In the genomic region with DNA sequence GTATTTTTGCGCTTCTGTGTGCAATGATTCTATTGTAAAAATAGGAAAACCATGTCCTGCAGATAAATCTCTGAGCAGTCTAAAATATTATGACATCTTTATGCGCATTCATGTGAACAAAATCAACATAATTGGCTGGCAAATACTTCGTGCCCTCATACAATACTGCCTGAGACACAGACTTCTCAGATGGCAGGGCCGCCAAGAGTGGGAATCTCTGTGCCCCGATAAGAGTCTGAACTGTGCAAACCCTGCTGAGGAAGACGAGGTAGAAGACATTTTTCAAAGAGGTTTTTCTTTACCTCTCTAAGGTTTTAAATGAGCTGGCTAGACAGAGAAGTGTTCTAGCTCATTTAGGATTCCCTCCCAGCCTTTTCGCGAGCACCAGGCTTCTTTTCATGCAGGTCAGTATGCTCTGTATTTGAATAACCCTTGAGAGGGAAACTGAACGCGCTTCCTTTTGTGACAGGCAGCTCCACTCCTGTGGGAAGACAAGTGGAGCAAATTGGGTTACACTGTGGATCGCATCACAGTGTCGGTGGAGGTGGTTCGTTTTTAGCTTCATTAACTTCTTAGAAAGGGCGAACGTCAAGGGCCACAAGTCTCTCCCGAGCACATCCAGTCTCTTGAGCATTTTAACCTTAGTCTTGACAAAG, we compare ENCODE assay signal across 21 mouse cellular contexts.
A peak's percentile ranks its signal among the peaks of the same experiment; 100 is the strongest.
DNase-seq lines count a peak whose midpoint lies in the region; ATAC-seq lines count a peak whose summit lies in the region.
"Had no signal": no experiment of that assay in that cellular context is flagged by ENCODE, and none has a peak within 500 bp of the region (broad histone marks: within the 10 kb centered on the region; RNA-seq: fewer than 3 reads in every experiment).

No protein-coding gene starts in this region.

- H3K4me3 ChIP-seq in midbrain, embryonic 13.5 days (replicated peaks) = no peak overlapping the region
- no peak overlapping the region for H3K4me3 ChIP-seq in midbrain, embryonic 10.5 days
- no peak overlapping the region for H3K4me3 ChIP-seq in hindbrain, embryonic 16.5 days (ENCODE audit: low read length)
- no peak overlapping the region for H3K4me3 ChIP-seq in heart, embryonic 11.5 days (ENCODE audit: low read depth, low read length)
- H3K4me3 ChIP-seq: heart, embryonic 10.5 days; intestine, embryonic 15.5 days; kidney, embryonic 15.5 days; limb, embryonic 10.5 days; liver, embryonic 13.5 days; lung, embryonic 15.5 days; stomach, embryonic 15.5 days had no signal

- peak; percentile 72 for ATAC-seq in midbrain, embryonic 13.5 days
- peak; percentile 30; the same call in 1 of the 2 replicates for ATAC-seq in hindbrain, embryonic 16.5 days
- ATAC-seq in heart, embryonic 11.5 days (replicated peaks; ENCODE audit: insufficient number of reproducible peaks, low FRiP score, low TSS enrichment) = no peak
- no peak for ATAC-seq in megakaryocyte progenitor cell, adult 5-6 weeks (replicated peaks; ENCODE audit: poor library complexity)
- ATAC-seq: intestine, embryonic 15.5 days had no signal

- peak; percentile 11 for DNase-seq in embryo, embryonic 10 days (ENCODE audit: low spot score)
- DNase-seq in embryo, embryonic 11 days = no peak
- no peak for DNase-seq in midbrain, embryonic 10.5 days (ENCODE audit: low spot score)
- DNase-seq in retina, postnatal 1 day = peak; percentile 48
- DNase-seq: adrenal gland, adult 8-10 months; cerebellum, adult 11-12 months; gastrocnemius, postnatal 14 days; liver, embryonic 13.5 days; right cerebral cortex, adult 18-20 months; thymus, adult 2 months had no signal

- no peak overlapping the region for H3K27ac ChIP-seq in midbrain, embryonic 13.5 days
- H3K27ac ChIP-seq in midbrain, embryonic 10.5 days (replicated peaks) = no peak overlapping the region
- no peak overlapping the region for H3K27ac ChIP-seq in hindbrain, embryonic 16.5 days (ENCODE audit: low read depth, low read length)
- no peak overlapping the region for H3K27ac ChIP-seq in heart, embryonic 11.5 days (ENCODE audit: low read depth, low read length)
- H3K27ac ChIP-seq: heart, embryonic 10.5 days; intestine, embryonic 15.5 days; kidney, embryonic 15.5 days; limb, embryonic 10.5 days; liver, embryonic 13.5 days; lung, embryonic 15.5 days; macrophage; stomach, embryonic 15.5 days had no signal

- peaks cover 14% of the 10 kb centered on the region for H3K4me1 ChIP-seq in midbrain, embryonic 13.5 days (replicated peaks)
- peaks cover 9% of the 10 kb centered on the region for H3K4me1 ChIP-seq in midbrain, embryonic 10.5 days
- no peaks in the 10 kb centered on the region for H3K4me1 ChIP-seq in hindbrain, embryonic 16.5 days (ENCODE audit: control insufficient read depth, insufficient read depth, low read depth, low read length)
- H3K4me1 ChIP-seq in heart, embryonic 11.5 days (ENCODE audit: control insufficient read depth, insufficient read depth, low read length) = no peaks in the 10 kb centered on the region
- H3K4me1 ChIP-seq: heart, embryonic 10.5 days; intestine, embryonic 15.5 days; kidney, embryonic 15.5 days; limb, embryonic 10.5 days; liver, embryonic 13.5 days; lung, embryonic 15.5 days; stomach, embryonic 15.5 days had no signal

- no peak overlapping the region for H3K9ac ChIP-seq in midbrain, embryonic 13.5 days (replicated peaks)
- no peak overlapping the region for H3K9ac ChIP-seq in hindbrain, embryonic 16.5 days (ENCODE audit: low read depth, low read length)
- no peak overlapping the region for H3K9ac ChIP-seq in heart, embryonic 11.5 days (ENCODE audit: low read depth, low read length)
- H3K9ac ChIP-seq: intestine, embryonic 15.5 days; kidney, embryonic 15.5 days; liver, embryonic 13.5 days; lung, embryonic 15.5 days; stomach, embryonic 15.5 days had no signal

- 33% methylated on average over 16 of the region's 16 CpGs for WGBS in midbrain, embryonic 13.5 days
- 53% methylated on average over 16 of the region's 16 CpGs for WGBS in midbrain, embryonic 10.5 days
- 26% methylated on average over 16 of the region's 16 CpGs for WGBS in hindbrain, embryonic 16.5 days
- 80% methylated on average over 16 of the region's 16 CpGs for WGBS in heart, embryonic 11.5 days (ENCODE audit: insufficient replicate concordance)

- H3K9me3 ChIP-seq in midbrain, embryonic 13.5 days = no peaks in the 10 kb centered on the region
- H3K9me3 ChIP-seq in midbrain, embryonic 10.5 days (replicated peaks) = no peaks in the 10 kb centered on the region
- H3K9me3 ChIP-seq in hindbrain, embryonic 16.5 days (ENCODE audit: control insufficient read depth, low read length) = no peaks in the 10 kb centered on the region
- H3K9me3 ChIP-seq in heart, embryonic 11.5 days (replicated peaks; ENCODE audit: control insufficient read depth, low read length) = no peaks in the 10 kb centered on the region
- H3K9me3 ChIP-seq: heart, embryonic 10.5 days; intestine, embryonic 15.5 days; kidney, embryonic 15.5 days; limb, embryonic 10.5 days; liver, embryonic 13.5 days; lung, embryonic 15.5 days; stomach, embryonic 15.5 days had no signal

- peak overlapping the region; percentile 9 for H3K4me2 ChIP-seq in midbrain, embryonic 13.5 days (replicated peaks)
- H3K4me2 ChIP-seq in hindbrain, embryonic 16.5 days (ENCODE audit: low read length) = peak overlapping the region; percentile 34
- H3K4me2 ChIP-seq in heart, embryonic 11.5 days = no peak overlapping the region
- H3K4me2 ChIP-seq: intestine, embryonic 15.5 days; kidney, embryonic 15.5 days; liver, embryonic 13.5 days; lung, embryonic 15.5 days; stomach, embryonic 15.5 days had no signal

- no peaks in the 10 kb centered on the region for H3K27me3 ChIP-seq in midbrain, embryonic 13.5 days
- no peaks in the 10 kb centered on the region for H3K27me3 ChIP-seq in midbrain, embryonic 10.5 days (ENCODE audit: low read depth, poor library complexity, severe bottlenecking)
- no peaks in the 10 kb centered on the region for H3K27me3 ChIP-seq in hindbrain, embryonic 16.5 days (replicated peaks; ENCODE audit: control insufficient read depth, insufficient read depth, low read length)
- H3K27me3 ChIP-seq in heart, embryonic 11.5 days (ENCODE audit: control insufficient read depth, insufficient read depth, low read length) = no peaks in the 10 kb centered on the region
- H3K27me3 ChIP-seq: intestine, embryonic 15.5 days; kidney, embryonic 15.5 days; liver, embryonic 13.5 days; lung, embryonic 15.5 days; stomach, embryonic 15.5 days had no signal

- H3K36me3 ChIP-seq in midbrain, embryonic 13.5 days = no peaks in the 10 kb centered on the region
- H3K36me3 ChIP-seq in midbrain, embryonic 10.5 days = no peaks in the 10 kb centered on the region
- H3K36me3 ChIP-seq in hindbrain, embryonic 16.5 days (ENCODE audit: control insufficient read depth, insufficient read depth, low read length) = no peaks in the 10 kb centered on the region
- H3K36me3 ChIP-seq in heart, embryonic 11.5 days (ENCODE audit: control insufficient read depth, insufficient read depth, low read length) = no peaks in the 10 kb centered on the region
- H3K36me3 ChIP-seq: heart, embryonic 10.5 days; intestine, embryonic 15.5 days; kidney, embryonic 15.5 days; limb, embryonic 10.5 days; liver, embryonic 13.5 days; lung, embryonic 15.5 days; stomach, embryonic 15.5 days had no signal

Comparison
In these comparisons a context has a peak if more than half of its experiments do, and no peak if none do; other contexts are left out.
1. DNase-seq: peak in embryo, embryonic 10 days (single experiment) and retina, postnatal 1 day (single experiment); none in embryo, embryonic 11 days (single experiment) and midbrain, embryonic 10.5 days (single experiment).
2. ATAC-seq: peak in midbrain, embryonic 13.5 days (single experiment) and hindbrain, embryonic 16.5 days (single experiment); none in heart, embryonic 11.5 days (single experiment) and megakaryocyte progenitor cell, adult 5-6 weeks (single experiment).